Mouse (Mus musculus) MEL (cell line): ENCODE measurements at regions not wholly inside any gene's neighbourhood (a gene's known extent, or its start where the extent isn't known, plus 50 kb on each side); places are given as distances from the start of the nearest gene placed in this dataset.

Source experiments
- CTCF ChIP-seq, 3 experiments: IDR thresholded peaks in 2 of 3; conservative IDR thresholded peaks in 1 of 3; 2 replicates each; pipeline ENCODE4 v1.5.1; 2011 to 2012; ENCODE audit warnings: low read length in 3 of 3, low read depth in 2 of 3, mild to moderate bottlenecking in 2 of 3, improper control_type of control experiment in 1 of 3, inconsistent platforms in 1 of 3, mixed read lengths in 1 of 3, moderate library complexity in 1 of 3; ENCODE audit not compliant: control insufficient read depth in 1 of 3, insufficient read depth in 1 of 3, poor library complexity in 1 of 3, severe bottlenecking in 1 of 3
- EP300 ChIP-seq, 2 experiments: IDR thresholded peaks; 2 replicates each; pipeline ENCODE4 v1.6.1; 2011; ENCODE audit warnings: improper control_type of control experiment in 2 of 2, low read length in 2 of 2, low read depth in 1 of 2, mild to moderate bottlenecking in 1 of 2
- MXI1 ChIP-seq: IDR thresholded peaks from 2 replicates; pipeline ENCODE4 v1.6.1; 2011; ENCODE audit warnings: mild to moderate bottlenecking, low read depth, low read length, improper control_type of control experiment
- SMC3 ChIP-seq: IDR thresholded peaks from 2 replicates; pipeline ENCODE4 v1.6.1; 2011; ENCODE audit warnings: low read depth, low read length, improper control_type of control experiment
- TAL1 ChIP-seq: IDR thresholded peaks from 2 replicates; pipeline ENCODE4 v1.6.1; 2012; ENCODE audit warnings: mild to moderate bottlenecking, inconsistent platforms, low read length, moderate library complexity, mixed read lengths

GRCm38 (mm10) chr7:69844631-69845324 is 521.8 kb downstream of the Nr2f2 start:
- no peak for TF ChIP-seq MXI1
- no peak for TF ChIP-seq EP300 (IDR thresholded peaks at IDR 0.05; ENCODE audit: low read depth in 1 of 2, low read length in 2 of 2)
- TF ChIP-seq CTCF (IDR thresholded peaks at IDR 0.05 in 2 of 3, conservative IDR thresholded peaks at IDR 0.05 in 1 of 3; ENCODE audit: control insufficient read depth in 1 of 3, insufficient read depth in 1 of 3, low read depth in 2 of 3, low read length in 3 of 3, poor library complexity in 1 of 3, severe bottlenecking in 1 of 3), result no peak
- no peak for TF ChIP-seq SMC3
- no peak for TF ChIP-seq TAL1
